Mouse (Mus musculus) hindbrain, embryonic 14.5 days (tissue): ENCODE data around the gene Lias. TPM values are rescaled to one million over a fixed set of nuclear protein-coding genes. Genes with fewer than 3 reads are reported as not detected.

ENCODE experiments used
- ATAC-seq: fragments of 200-750 bp; cut with Nextera tagmentation; 2 replicates; pipeline ENCODE4 v1.8.0; 2017; ENCODE audit warnings: moderate number of reproducible peaks, mild to moderate bottlenecking, moderate TSS enrichment, moderate library complexity; ENCODE audit not compliant: low FRiP score
- DNase-seq: peaks from one replicate; pipeline ENCODE4 v3.0.0-alpha.2; 2015; ENCODE audit warnings: low spot score
- H3K27ac ChIP-seq: fragments of 300-500 bp; sonication (generic); 2 replicates; pipeline ENCODE4 v1.5.1; 2014; ENCODE audit warnings: mild to moderate bottlenecking, moderate library complexity
- H3K27me3 ChIP-seq: fragments of 300-500 bp; sonication (generic); 2 replicates; pipeline ENCODE4 v1.6.1; 2014; ENCODE audit warnings: mild to moderate bottlenecking, low read length, mixed read lengths; ENCODE audit not compliant: control insufficient read depth, insufficient read depth
- H3K36me3 ChIP-seq: fragments of 300-500 bp; sonication (generic); replicated peaks from 2 replicates; pipeline ENCODE4 v1.6.1; 2014; ENCODE audit not compliant: control insufficient read depth, insufficient read depth
- H3K4me1 ChIP-seq: fragments of 300-500 bp; sonication (generic); replicated peaks from 2 replicates; pipeline ENCODE4 v1.6.1; 2014; ENCODE audit warnings: antibody characterized with exemption, low read length, mixed read lengths; ENCODE audit not compliant: control insufficient read depth, insufficient read depth
- H3K4me2 ChIP-seq: fragments of 300-500 bp; sonication (generic); replicated peaks from 2 replicates; pipeline ENCODE4 v1.6.1; 2014; ENCODE audit warnings: mild to moderate bottlenecking, moderate library complexity
- H3K4me3 ChIP-seq: fragments of 300-500 bp; sonication (generic); replicated peaks from 2 replicates; pipeline ENCODE4 v1.5.1; 2014; ENCODE audit warnings: mild to moderate bottlenecking, low read length
- H3K9ac ChIP-seq: fragments of 300-500 bp; sonication (generic); 2 replicates; pipeline ENCODE4 v1.6.1; 2014
- H3K9me3 ChIP-seq: fragments of 300-500 bp; sonication (generic); 2 replicates; pipeline ENCODE4 v1.6.1; 2016; ENCODE audit warnings: low read length; ENCODE audit not compliant: control insufficient read depth
- WGBS: fragments of 180-500 bp; shearing (Covaris S2); extraction: QIAGEN DNeasy Blood & Tissue Kit; methylation state at CpG from one replicate; pipeline ENCODE4 v1.1.7; 2014; 5-methylcytosine and 5-hydroxymethylcytosine counted together
- polyA plus RNA-seq: library from polyadenylated mRNA; unstranded; fragments of >200 nt; fragmentation: Nextera tagmentation; extraction: Ambion mirVana; gene quantifications from 2 replicates; pipeline ENCODE4 v1.2.1, GENCODE M21; 2014

Lias gene
- polyA plus RNA-seq, 1 experiment from 2014 or later: 55.6 TPM

- ATAC-seq: no peak
- no peak overlapping the region for H3K4me3 ChIP-seq
Observed at GRCm38 (mm10) chr5:65420822-65421221, 29.5 kb downstream of the Lias start.

GRCm38 (mm10) chr5:65422803-65423202 lies 31.5 kb downstream of the Lias start:
- Histone ChIP-seq H3K4me3 (no peak overlapping the region), H3K4me1 (no peaks in the 10 kb centered on the region), H3K9ac (no peak overlapping the region), H3K36me3 (peaks cover 90% of the 10 kb centered on the region), H3K27ac (no peak overlapping the region), H3K9me3 (no peaks in the 10 kb centered on the region), H3K27me3 (no peaks in the 10 kb centered on the region), H3K4me2 (no peak overlapping the region)
- 95% methylated on average over 8 of the region's 8 CpGs for WGBS
- no peak for DNase-seq
- ATAC-seq: no peak

More at GRCm38 (mm10) chr5:65420822-65421221, 29.5 kb downstream of the Lias start:
- H3K9me3 ChIP-seq: no peaks in the 10 kb centered on the region
- peaks cover 93% of the 10 kb centered on the region for H3K36me3 ChIP-seq
- no peaks in the 10 kb centered on the region for H3K27me3 ChIP-seq
- 82% methylated on average over 6 of the region's 6 CpGs for WGBS
- H3K4me2 ChIP-seq: no peak overlapping the region
- H3K4me1 ChIP-seq: no peaks in the 10 kb centered on the region
- no peak for DNase-seq
- H3K27ac ChIP-seq: no peak overlapping the region
- no peak overlapping the region for H3K9ac ChIP-seq

- H3K4me2 ChIP-seq: no peak overlapping the region
- no peaks in the 10 kb centered on the region for H3K9me3 ChIP-seq
- ATAC-seq: no peak
- DNase-seq: no peak
- 92% methylated on average over 6 of the region's 6 CpGs for WGBS
- H3K9ac ChIP-seq: no peak overlapping the region
- peaks cover 77% of the 10 kb centered on the region for H3K36me3 ChIP-seq
- H3K27me3 ChIP-seq: no peaks in the 10 kb centered on the region
- H3K27ac ChIP-seq: no peak overlapping the region
- no peak overlapping the region for H3K4me3 ChIP-seq
- H3K4me1 ChIP-seq: no peaks in the 10 kb centered on the region
Observed at GRCm38 (mm10) chr5:65424215-65424614, 32.9 kb downstream of the Lias start.

GRCm38 (mm10) chr5:65425251-65425650 lies 34.0 kb downstream of the Lias start:
- H3K9me3 ChIP-seq: no peaks in the 10 kb centered on the region
- H3K9ac ChIP-seq: no peak overlapping the region
- peaks cover 68% of the 10 kb centered on the region for H3K36me3 ChIP-seq
- no peak overlapping the region for H3K4me2 ChIP-seq
- no peaks in the 10 kb centered on the region for H3K27me3 ChIP-seq
- ATAC-seq (no peak), DNase-seq (no peak)
- no peak overlapping the region for H3K4me3 ChIP-seq
- WGBS: 88% methylated on average over 5 of the region's 5 CpGs
- no peak overlapping the region for H3K27ac ChIP-seq
- no peaks in the 10 kb centered on the region for H3K4me1 ChIP-seq

GRCm38 (mm10) chr5:65428321-65428720 lies 37.0 kb downstream of the Lias start:
- Histone ChIP-seq H3K9ac (no peak overlapping the region), H3K9me3 (no peaks in the 10 kb centered on the region), H3K4me1 (peaks cover 7% of the 10 kb centered on the region; the same call in 1 of the 2 replicates), H3K4me2 (no peak overlapping the region), H3K4me3 (no peak overlapping the region), H3K27me3 (no peaks in the 10 kb centered on the region), H3K36me3 (peaks cover 42% of the 10 kb centered on the region), H3K27ac (no peak overlapping the region)
- no peak for ATAC-seq
- no peak for DNase-seq
- WGBS: 53% methylated on average over 4 of the region's 4 CpGs

GRCm38 (mm10) chr5:65429441-65429840 lies 38.1 kb downstream of the Lias start:
- Histone ChIP-seq H3K27ac (no peak overlapping the region), H3K4me3 (no peak overlapping the region), H3K27me3 (no peaks in the 10 kb centered on the region), H3K36me3 (peaks cover 31% of the 10 kb centered on the region), H3K9ac (no peak overlapping the region), H3K4me1 (peaks cover 16% of the 10 kb centered on the region), H3K4me2 (no peak overlapping the region), H3K9me3 (no peaks in the 10 kb centered on the region)
- WGBS: 88% methylated on average over 5 of the region's 5 CpGs
- no peak for DNase-seq
- no peak for ATAC-seq

- WGBS: 4% methylated on average over 15 of the region's 15 CpGs
- ATAC-seq (no peak), DNase-seq (peak; percentile 52)
- Histone ChIP-seq H3K4me2 (peak overlapping the region; percentile 67), H3K4me3 (peak overlapping the region; percentile 77), H3K9me3 (no peaks in the 10 kb centered on the region), H3K36me3 (0 out of 2 replicates have a peak, but pooled peaks cover 3% of the 10 kb centered on the region), H3K4me1 (peaks cover 16% of the 10 kb centered on the region), H3K27me3 (no peaks in the 10 kb centered on the region), H3K27ac (peak overlapping the region; percentile 76), H3K9ac (peak overlapping the region; percentile 75)
Observed at GRCm38 (mm10) chr5:65434471-65435362, 43.4 kb downstream of the Lias start.

GRCm38 (mm10) chr5:65435363-65435805 lies 44.1 kb downstream of the Lias start:
- Histone ChIP-seq H3K4me1 (peaks cover 16% of the 10 kb centered on the region), H3K4me2 (peak overlapping the region; percentile 67), H3K4me3 (peak overlapping the region; percentile 77), H3K27me3 (no peaks in the 10 kb centered on the region), H3K9ac (peak overlapping the region; percentile 75), H3K36me3 (0 out of 2 replicates have a peak, but pooled peaks cover 2% of the 10 kb centered on the region), H3K9me3 (no peaks in the 10 kb centered on the region), H3K27ac (peak overlapping the region; percentile 76)
- WGBS: 0% methylated on average over 39 of the region's 47 CpGs
- DNase-seq: no peak
- no peak; the same call in 1 of the 2 replicates for ATAC-seq

GRCm38 (mm10) chr5:65435806-65436561 lies 44.7 kb downstream of the Lias start, which contains the start of gene Ugdh:
TSS of gene Ugdh (minus strand) at chr5:65435949.
- ATAC-seq (peak; percentile 96), DNase-seq (peak; percentile 94)
- Histone ChIP-seq H3K27me3 (no peaks in the 10 kb centered on the region), H3K36me3 (no peaks in the 10 kb centered on the region), H3K9me3 (no peaks in the 10 kb centered on the region), H3K4me2 (peak within 1 kb of the TSS; percentile 67), H3K9ac (peak within 1 kb of the TSS; percentile 75), H3K27ac (peak within 1 kb of the TSS; percentile 76), H3K4me3 (peak within 1 kb of the TSS; percentile 77), H3K4me1 (peaks cover 16% of the 10 kb centered on the region)
- under 1% methylated on average over 51 of the region's 51 CpGs for WGBS
